8 mouse cellular contexts compared by ENCODE assay signal in the genomic region with DNA sequence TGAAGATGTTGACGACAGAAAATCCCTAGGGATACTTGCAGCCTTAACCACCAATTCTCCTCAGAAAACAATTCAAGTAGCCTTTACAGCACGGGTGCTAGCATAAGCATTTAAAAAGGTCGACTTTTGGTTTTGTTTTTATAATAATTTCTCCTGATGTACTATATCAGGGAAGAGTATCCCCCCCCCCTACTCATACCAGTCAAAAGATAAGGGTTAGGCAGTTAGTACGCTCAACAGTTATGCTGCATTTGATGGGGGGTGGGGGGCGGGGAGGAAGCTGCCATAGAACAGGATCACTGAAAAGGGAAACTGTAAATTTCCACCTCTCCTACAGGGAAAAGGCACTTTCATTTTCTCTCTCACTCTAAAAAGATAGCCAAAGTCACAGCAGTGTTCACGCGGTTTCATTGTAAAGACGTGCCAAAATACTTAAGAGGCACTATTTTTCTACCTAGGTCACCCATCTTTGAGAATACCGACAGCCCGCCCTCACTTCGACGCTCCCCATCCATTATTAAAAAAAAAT. TPM values are rescaled to one million over a fixed set of nuclear protein-coding genes. Genes with fewer than 3 reads are reported as not detected.
DNase-seq lines count a peak whose midpoint lies in the region; ATAC-seq and TF ChIP-seq lines count a peak whose summit lies in the region.

No protein-coding gene starts in this region.

- no peaks in the 10 kb centered on the region for H3K9me3 ChIP-seq in intestine, embryonic 15.5 days
- no peaks in the 10 kb centered on the region for H3K9me3 ChIP-seq in neural tube, embryonic 13.5 days

- TF ChIP-seq CTCF in layer of hippocampus, adult 2 months (conservative IDR thresholded peaks at IDR 0.05): no peak
- TF ChIP-seq CTCF in cortical plate, adult 2 months (IDR thresholded peaks at IDR 0.05; ENCODE audit: extremely low read depth, insufficient read depth, low read length): no peak

- ATAC-seq in intestine, embryonic 15.5 days: no peak
- ATAC-seq in neural tube, embryonic 13.5 days (ENCODE audit: low read depth): no peak

- peak overlapping the region; percentile 97 for H3K4me2 ChIP-seq in intestine, embryonic 15.5 days (replicated peaks)
- peak overlapping the region; percentile 87 for H3K4me2 ChIP-seq in neural tube, embryonic 13.5 days

- DNase-seq in layer of hippocampus, adult 2 months (ENCODE audit: low spot score in 2 of 2): no peak
- no peak for DNase-seq in layer of hippocampus, postnatal 36 days
- no peak for DNase-seq in frontal cortex, postnatal 25 days (ENCODE audit: low spot score in 2 of 2)
- DNase-seq in frontal cortex, postnatal 36 days (ENCODE audit: low spot score in 2 of 2): no peak
- DNase-seq in right cerebral cortex, postnatal 36 days (ENCODE audit: low spot score in 2 of 2): no peak

- H3K36me3 ChIP-seq in intestine, embryonic 15.5 days: no peaks in the 10 kb centered on the region
- H3K36me3 ChIP-seq in neural tube, embryonic 13.5 days: peaks cover 7% of the 10 kb centered on the region

- H3K27me3 ChIP-seq in intestine, embryonic 15.5 days (replicated peaks): no peaks in the 10 kb centered on the region
- H3K27me3 ChIP-seq in neural tube, embryonic 13.5 days: no peaks in the 10 kb centered on the region; the same call in 1 of the 2 replicates

- H3K9ac ChIP-seq in intestine, embryonic 15.5 days: peak overlapping the region; percentile 74
- peak overlapping the region; percentile 93 for H3K9ac ChIP-seq in neural tube, embryonic 13.5 days

- WGBS in intestine, embryonic 15.5 days: 8% methylated on average over 12 of the region's 12 CpGs
- WGBS in neural tube, embryonic 13.5 days: 3% methylated on average over 12 of the region's 12 CpGs

- peak overlapping the region; percentile 99 for H3K27ac ChIP-seq in layer of hippocampus, adult 2 months
- H3K27ac ChIP-seq in cortical plate, adult 2 months (ENCODE audit: insufficient read depth, low read length): no peak overlapping the region
- H3K27ac ChIP-seq in intestine, embryonic 15.5 days: no peak overlapping the region
- H3K27ac ChIP-seq in neural tube, embryonic 13.5 days (replicated peaks): peak overlapping the region; percentile 94

- no peak for TF ChIP-seq POLR2A in cortical plate, adult 2 months (IDR thresholded peaks at IDR 0.05; ENCODE audit: extremely low read depth, insufficient read depth, low read length)

- H3K4me1 ChIP-seq in cortical plate, adult 2 months (ENCODE audit: control insufficient read depth, insufficient read depth, low read length): peaks cover 6% of the 10 kb centered on the region
- 0 out of 2 replicates have a peak, but pooled peaks cover 3% of the 10 kb centered on the region for H3K4me1 ChIP-seq in intestine, embryonic 15.5 days (replicated peaks)
- peaks cover 29% of the 10 kb centered on the region for H3K4me1 ChIP-seq in neural tube, embryonic 13.5 days (replicated peaks)

- H3K4me3 ChIP-seq in layer of hippocampus, adult 2 months: peak overlapping the region; percentile 99
- H3K4me3 ChIP-seq in cortical plate, adult 2 months (ENCODE audit: insufficient read depth, low read length): peak overlapping the region; percentile 98
- H3K4me3 ChIP-seq in intestine, embryonic 15.5 days (replicated peaks): peak overlapping the region; percentile 81
- peak overlapping the region; percentile 85 for H3K4me3 ChIP-seq in neural tube, embryonic 13.5 days

RNA-seq across cellular contexts. Expression of a gene that starts 1.4 kb away (rescaled TPM):
- total RNA-seq in layer of hippocampus, adult 2 months (2021): 100 to 1,000 TPM; 550 to 603 TPM
- total RNA-seq in layer of hippocampus, postnatal 36 days (2021): 100 to 1,000 TPM; 561 to 604 TPM
- polyA plus RNA-seq in cortical plate, adult 2 months (2012; rRNA removed): 709 and 713 TPM in 2 replicates
- 21.2 and 22.1 TPM in 2 replicates for polyA plus RNA-seq in intestine, embryonic 15.5 days (2015; fragmentation: Nextera tagmentation; extraction: Ambion mirVana)
- 192 and 198 TPM in 2 replicates for polyA plus RNA-seq in neural tube, embryonic 13.5 days (2015; fragmentation: Nextera tagmentation; extraction: Ambion mirVana)

RNA-seq across cellular contexts. Expression of a gene that starts 30.3 kb away (rescaled TPM):
- 10 to 100 TPM; 14.5 to 14.9 TPM for total RNA-seq in layer of hippocampus, adult 2 months (2021)
- total RNA-seq in layer of hippocampus, postnatal 36 days (2021): 10 to 100 TPM; 14.0 to 17.7 TPM
- 27.1 and 29.0 TPM in 2 replicates for polyA plus RNA-seq in cortical plate, adult 2 months (2012; rRNA removed)
- 40.4 and 42.2 TPM in 2 replicates for polyA plus RNA-seq in intestine, embryonic 15.5 days (2015; fragmentation: Nextera tagmentation; extraction: Ambion mirVana)
- polyA plus RNA-seq in neural tube, embryonic 13.5 days (2015; fragmentation: Nextera tagmentation; extraction: Ambion mirVana): 35.9 and 37.3 TPM in 2 replicates

Comparison
In these comparisons a context has a peak if more than half of its experiments do, and no peak if none do; other contexts are left out.
1. H3K27ac ChIP-seq: peak in layer of hippocampus, adult 2 months (single experiment) and neural tube, embryonic 13.5 days (single experiment); none in cortical plate, adult 2 months (single experiment) and intestine, embryonic 15.5 days (single experiment).
2. Peak in every context shown above with its lines, with median percentiles within 50 percentile points of each other: H3K4me3 ChIP-seq.